Mouse (Mus musculus): ENCODE measurements around the gene Itpka. TPM values are rescaled to one million over a fixed set of nuclear protein-coding genes. Genes with fewer than 3 reads are reported as not detected.

Gene Itpka
- total RNA-seq, 4 experiments from 2014 or later, result 0.23 to 0.79 (median 0.54) TPM

DNA sequence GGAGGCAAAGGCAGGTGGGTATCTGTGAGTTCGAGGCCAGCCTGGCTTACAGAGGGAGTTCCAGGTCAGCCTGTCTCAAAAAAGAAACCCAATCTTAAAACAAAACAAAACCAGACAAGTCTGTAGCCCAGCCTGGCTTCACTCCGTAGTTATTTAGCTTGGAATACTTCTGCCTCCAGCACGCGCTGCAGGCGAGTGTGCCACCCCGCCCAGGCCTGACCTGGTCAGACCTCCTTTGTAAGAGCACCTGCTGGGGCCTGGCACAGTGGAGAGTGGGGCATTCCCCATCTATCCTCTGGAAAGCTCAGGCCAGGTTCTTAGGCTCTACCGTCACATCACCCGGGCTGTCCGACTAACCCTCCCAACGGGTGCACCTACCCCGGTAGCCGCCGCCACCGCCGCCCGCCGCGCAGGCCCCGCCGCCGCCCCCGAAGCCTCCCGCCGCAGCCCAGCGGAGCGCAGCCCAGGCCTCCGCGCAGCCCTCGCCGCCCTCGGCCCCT lies 15.5 kb downstream of the Itpka start:
- no peak for DNase-seq (ENCODE audit: low spot score)

- DNase-seq (ENCODE audit: low spot score), result no peak
Measured at GRCm38 (mm10) chr2:119758101-119758843, 16.1 kb downstream of the Itpka start.

GRCm38 (mm10) chr2:119758844-119759835 lies 17.0 kb downstream of the Itpka start:
- DNase-seq (ENCODE audit: low spot score), result no peak

DNA sequence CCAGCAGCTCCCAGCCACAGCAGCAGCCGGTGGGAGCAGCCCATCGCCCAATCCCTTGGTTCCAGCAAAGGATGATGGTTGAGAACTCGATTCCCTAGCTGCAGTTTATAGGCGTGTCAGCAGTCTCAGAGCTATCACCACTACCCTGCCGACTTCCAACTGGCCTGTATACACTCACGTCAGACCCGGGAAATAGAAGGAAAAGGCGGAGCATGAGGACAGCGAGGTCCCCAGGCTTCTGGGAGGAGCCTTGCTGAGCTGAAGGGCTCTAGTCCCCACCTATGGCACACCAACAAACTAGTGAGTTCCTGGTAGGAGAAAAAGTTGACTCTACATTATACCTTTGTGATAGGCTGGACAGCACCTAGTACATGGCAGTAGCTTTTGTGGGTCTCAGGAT lies 18.1 kb downstream of the Itpka start, which contains the start of gene Ltk:
Ltk (minus strand) TSS at position 181 of the 400 bp plus-strand sequence.
- no peak for DNase-seq (ENCODE audit: low spot score)

- DNase-seq (ENCODE audit: low spot score), result no peak
Measured at GRCm38 (mm10) chr2:119762276-119762675, 20.1 kb downstream of the Itpka start.

DNA sequence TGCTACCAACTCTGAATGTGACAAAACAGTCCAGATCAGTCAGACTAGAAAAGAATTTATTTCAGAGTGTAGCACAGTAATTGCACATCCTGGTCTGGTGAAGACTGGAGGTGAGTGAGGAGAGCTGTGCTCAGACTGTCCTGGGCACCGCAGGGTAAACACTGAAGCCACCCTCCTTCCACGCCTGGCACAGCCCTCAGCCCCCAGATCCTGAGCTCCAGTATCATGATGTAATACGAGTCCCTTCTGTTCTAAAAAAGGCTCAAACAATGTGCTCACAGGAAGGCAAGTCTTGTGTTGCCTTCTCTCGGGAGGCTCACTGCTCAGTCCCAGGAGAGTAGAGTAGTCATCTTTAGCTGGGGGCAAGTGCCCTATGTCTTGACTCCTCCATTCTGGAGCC lies 21.8 kb downstream of the Itpka start:
- no peak for DNase-seq (ENCODE audit: low spot score)

- no peak for DNase-seq (ENCODE audit: low spot score)
Measured at GRCm38 (mm10) chr2:119767246-119767645, 25.1 kb downstream of the Itpka start.

DNA sequence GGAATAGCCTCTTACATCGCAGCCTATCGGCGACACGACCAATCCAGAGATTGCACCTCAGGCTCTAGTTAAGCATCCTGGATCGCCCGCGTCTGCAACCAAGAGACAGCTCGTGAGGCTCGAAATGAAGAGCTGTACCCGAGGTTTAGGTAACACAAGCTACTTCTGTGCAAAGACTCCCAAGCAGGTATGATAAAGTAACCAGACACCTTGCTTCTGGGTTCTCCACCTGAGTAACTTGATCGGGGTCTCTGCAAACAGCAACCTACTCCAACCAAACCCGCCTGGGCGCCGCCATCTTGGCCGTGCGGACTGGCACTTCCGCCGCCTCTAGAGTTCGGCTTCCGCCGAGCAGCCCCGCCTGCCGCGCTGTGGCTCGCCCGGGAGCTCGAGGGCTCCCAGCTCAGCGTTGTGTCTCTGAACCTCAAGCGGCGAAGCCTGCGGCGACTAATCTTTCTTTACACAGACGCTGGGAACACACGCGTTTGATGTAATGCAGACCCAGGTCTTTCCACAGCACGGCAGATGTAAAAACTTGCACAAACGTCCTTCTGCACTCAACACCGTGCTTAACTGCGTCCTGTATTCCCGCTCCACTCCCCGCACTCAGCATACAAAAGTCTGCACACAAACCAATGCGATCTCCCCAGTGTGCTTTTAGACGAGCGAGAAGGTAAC lies 45.2 kb downstream of the Itpka start, which contains the start of gene Rpap1:
Rpap1 (minus strand) TSS at position 332 of the 678 bp plus-strand sequence.
- DNase-seq (ENCODE audit: low spot score), result peak; percentile 79

DNA sequence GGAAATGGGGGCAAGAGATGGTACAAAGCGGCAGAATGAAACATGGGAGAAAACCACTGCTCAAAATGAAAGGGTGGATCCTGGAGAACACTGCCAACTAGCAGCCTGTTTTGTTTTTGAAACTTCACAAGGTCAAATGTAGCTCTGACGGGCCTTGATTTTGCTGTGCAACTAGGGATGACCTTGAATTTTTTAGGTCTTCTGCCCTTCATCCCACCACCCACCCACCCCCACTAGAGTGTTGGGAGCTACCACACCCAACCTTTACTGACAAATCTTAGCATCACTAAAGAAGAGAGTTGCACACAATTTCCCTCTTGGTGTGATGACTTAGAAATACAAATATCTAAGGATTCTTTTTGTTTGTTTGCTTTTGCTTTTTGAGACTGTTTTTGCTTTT lies 47.9 kb downstream of the Itpka start:
- DNase-seq (ENCODE audit: low spot score), result no peak

DNA sequence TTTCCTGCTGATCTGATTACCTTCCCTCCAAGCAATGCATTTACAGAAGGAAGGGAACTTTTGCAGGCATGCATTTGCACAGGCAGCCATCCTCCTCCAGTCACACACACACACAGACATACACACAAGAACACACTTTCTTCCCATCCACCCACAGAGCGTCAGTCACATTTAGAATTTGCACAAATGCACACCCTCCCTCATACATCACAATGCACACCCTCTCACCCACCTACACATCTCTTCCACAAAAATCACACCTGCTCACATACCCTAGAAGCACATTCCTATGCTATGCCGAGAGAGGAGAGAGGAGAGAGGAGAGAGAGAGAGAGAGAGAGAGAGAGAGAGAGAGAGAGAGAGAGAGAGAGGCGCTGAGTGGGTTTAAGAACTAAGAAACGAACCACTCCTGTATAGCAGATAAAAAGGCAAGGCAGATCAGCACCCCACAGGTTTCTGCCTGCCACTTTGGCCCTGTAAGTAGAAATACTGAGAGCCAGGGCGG lies 55.2 kb downstream of the Itpka start, which contains the start of gene Tyro3:
Tyro3 (plus strand) TSS at position 455 of the 505 bp plus-strand sequence.
- DNase-seq (ENCODE audit: low spot score), result no peak

- DNase-seq (ENCODE audit: low spot score), result peak; percentile 49
Measured at GRCm38 (mm10) chr2:119798246-119798927, 56.2 kb downstream of the Itpka start.

- no peak for DNase-seq (ENCODE audit: low spot score)
Measured at GRCm38 (mm10) chr2:119799181-119799960, 57.2 kb downstream of the Itpka start.

GRCm38 (mm10) chr2:119799961-119800550 lies 57.9 kb downstream of the Itpka start:
- no peak for DNase-seq (ENCODE audit: low spot score)

Other genes with a start within 250 kb of the Itpka start
- gene Exd1, start 194.7 kb upstream of the Itpka start, total RNA-seq (2022), result 1 to 10 TPM in 1 of 4 experiments, under 1 TPM in 3; 0.13 to 1.4 (median 0.55) TPM
- gene Chp1, start 194.6 kb upstream of the Itpka start, total RNA-seq (2022), result 10 to 100 TPM; 84.3 to 96.9 (median 85.1) TPM
- 1 to 10 TPM in 1 of 4 experiments, under 1 TPM in 3; 0.28 to 1.7 (median 0.37) TPM for gene Nusap1, start 124.0 kb upstream of the Itpka start, total RNA-seq (2022)
- gene Oip5, start 123.9 kb upstream of the Itpka start, total RNA-seq (2022), result 1 to 10 TPM in 1 of 4 experiments, under 1 TPM in 3; 0.34 to 1.2 (median 0.58) TPM
- 10 to 100 TPM; 53.6 to 71.5 (median 63.6) TPM for gene Ndufaf1, start 79.5 kb upstream of the Itpka start, total RNA-seq (2022)
- 10 to 100 TPM; 22.5 to 25.6 (median 24.1) TPM for gene Rtf1, start 67.3 kb upstream of the Itpka start, total RNA-seq (2022)
- gene Ltk, start 18.1 kb downstream of the Itpka start, total RNA-seq (2022), result not detected
- gene Rpap1, start 45.2 kb downstream of the Itpka start, total RNA-seq (2022), result 10 to 100 TPM; 11.9 to 13.7 (median 13.4) TPM
- 1 to 10 TPM; 1.7 to 3.3 (median 2.2) TPM for gene Tyro3, start 55.4 kb downstream of the Itpka start, total RNA-seq (2022)
- 10 to 100 TPM; 33.6 to 39.0 (median 35.9) TPM for gene Mga, start 154.9 kb downstream of the Itpka start, total RNA-seq (2022)
- gene Mapkbp1, start 230.4 kb downstream of the Itpka start, total RNA-seq (2022), result 1 to 10 TPM; 6.9 to 8.5 (median 8.3) TPM

All from heart, adult 8-10 months (tissue).